Mouse (Mus musculus) T-helper 1 cell (primary cell): ENCODE data around the gene Cbs.

ENCODE experiments used
- in situ Hi-C: fragments of 300-600 bp; cut with MboI, MseI; formaldehyde crosslinking; loops from one replicate; pipeline ENCODE4 v1.15.1; 2025; ENCODE audit warnings: high pct_unique_total_duplicates

Cbs gene

DNA sequence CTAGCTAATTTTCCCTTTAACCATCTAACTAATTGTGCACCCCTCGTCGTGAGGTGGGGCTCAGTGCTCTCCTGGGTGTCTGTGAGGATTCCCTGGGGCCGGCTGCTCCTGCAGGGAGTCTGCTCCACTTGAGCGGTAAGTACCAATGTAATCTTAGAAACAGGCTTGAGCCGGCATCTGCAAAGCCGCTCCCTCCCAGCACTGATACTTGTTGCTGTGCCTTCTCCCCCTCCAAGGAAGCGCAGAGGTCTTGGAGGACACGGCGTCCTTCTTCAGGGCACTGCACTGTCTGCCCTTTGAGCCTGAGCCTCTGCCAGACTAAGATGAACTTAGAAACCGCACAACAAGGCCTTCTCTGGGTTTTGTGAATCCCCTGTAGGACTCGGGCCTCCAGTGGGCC is 46.2 kb downstream of the Cbs start:
- in situ Hi-C loops: no loop called here

DNA sequence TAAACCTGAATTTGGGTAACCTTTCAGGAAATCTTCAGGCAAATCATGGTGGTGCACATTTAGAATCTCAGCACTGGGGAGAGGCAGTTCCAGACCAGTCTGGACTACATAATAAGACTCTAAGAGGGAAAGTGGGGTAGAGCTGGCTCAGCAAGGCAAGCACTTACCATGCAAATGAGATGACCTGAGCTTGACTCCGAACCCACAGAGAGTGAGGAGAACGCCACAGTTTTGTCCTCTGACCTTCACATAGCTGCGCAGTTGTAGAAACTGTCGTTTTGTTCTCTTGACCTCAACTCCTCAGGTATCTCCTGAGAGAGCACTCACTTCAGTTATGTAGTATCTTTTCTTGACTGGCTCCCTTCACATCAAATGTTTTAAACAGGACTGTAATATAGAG is 48.3 kb downstream of the Cbs start:
- in situ Hi-C loops: no loop called here

DNA sequence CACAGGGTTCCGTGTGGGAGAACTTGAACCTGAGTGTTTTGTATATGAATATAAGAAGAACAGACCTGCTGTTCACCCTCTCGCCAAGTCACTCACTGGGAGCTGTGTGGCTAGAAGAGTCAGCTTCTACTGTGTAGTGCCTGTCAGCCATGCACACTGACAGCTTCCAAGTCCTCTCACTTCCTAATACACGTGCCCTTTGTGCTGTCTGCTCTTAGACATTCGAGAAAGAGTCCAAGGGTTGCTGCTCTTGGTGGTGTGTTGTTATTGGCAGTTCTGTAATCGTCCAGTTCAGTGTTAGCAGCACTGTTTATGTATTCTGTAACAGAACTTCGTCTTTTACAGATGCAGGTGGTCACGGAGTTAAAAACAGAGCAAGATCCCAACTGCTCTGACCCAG is 48.9 kb downstream of the Cbs start:
- in situ Hi-C loops: no loop called here

DNA sequence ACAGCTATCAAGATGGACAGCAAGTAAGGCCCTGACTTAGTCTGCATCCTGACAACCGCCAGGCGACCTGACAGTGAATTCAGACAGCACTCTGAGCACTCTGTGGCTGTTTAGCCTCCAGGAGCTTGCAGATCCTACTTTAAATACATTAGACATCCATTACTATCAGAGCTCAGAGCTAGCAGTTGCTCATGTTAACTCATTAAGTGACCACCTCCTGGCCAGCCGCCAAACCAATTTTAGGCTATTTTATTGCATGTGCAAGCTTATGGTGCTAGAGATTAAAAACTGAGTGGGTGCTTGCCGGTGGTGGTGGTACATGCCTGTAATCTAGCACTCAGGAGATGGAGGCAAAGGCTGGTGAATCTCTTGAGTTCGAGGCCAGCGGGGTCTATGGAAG is 53.3 kb downstream of the Cbs start:
- in situ Hi-C loops: loop anchor here (5.0 kb wide), 1 partner anchor 46 kb away; no protein-coding TSS in a partner anchor

DNA sequence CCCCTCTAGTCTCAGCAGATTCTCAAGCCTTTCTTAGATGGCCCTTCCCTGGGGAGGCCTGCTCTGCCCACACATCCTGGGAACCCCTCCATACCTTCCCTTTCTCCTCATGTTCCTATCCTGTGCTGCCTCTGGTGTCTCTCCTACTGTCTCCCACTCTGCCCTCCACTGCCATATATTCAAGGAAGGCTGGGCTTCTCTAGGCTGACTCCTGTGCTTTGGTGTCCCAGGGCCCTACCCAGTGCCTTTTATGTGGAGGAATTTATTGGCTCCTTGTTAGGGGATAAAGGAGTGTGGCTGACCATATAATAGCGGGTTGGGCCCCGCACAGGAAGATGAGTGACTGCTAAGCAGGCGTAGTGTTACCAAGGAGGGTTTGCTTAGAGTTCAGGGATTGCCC is 53.9 kb downstream of the Cbs start:
- in situ Hi-C loops: loop anchor here (5.0 kb wide), 1 partner anchor 46 kb away; no protein-coding TSS in a partner anchor

DNA sequence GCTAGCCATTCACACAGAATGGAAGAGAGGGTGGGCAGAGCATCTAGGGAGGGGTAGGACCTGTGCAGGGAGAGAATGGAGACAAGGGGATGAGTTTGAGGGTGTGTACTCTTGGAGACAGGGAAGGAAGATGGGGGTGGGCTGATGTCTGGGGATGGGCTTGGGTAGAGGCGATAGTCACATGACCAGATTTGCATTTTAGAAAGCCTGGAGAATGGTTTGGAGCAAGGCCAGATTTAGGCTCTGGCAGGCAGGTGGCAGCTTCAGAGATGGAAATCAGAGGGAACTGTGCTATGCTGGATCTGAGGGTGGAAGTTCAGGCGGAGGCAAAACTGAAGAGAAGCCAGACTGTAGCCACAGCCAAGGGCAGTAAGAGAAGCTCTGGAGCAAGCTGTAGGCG is 56.7 kb downstream of the Cbs start:
- in situ Hi-C loops: loop anchor here (5.0 kb wide), 1 partner anchor 43 kb away; no protein-coding TSS in a partner anchor

DNA sequence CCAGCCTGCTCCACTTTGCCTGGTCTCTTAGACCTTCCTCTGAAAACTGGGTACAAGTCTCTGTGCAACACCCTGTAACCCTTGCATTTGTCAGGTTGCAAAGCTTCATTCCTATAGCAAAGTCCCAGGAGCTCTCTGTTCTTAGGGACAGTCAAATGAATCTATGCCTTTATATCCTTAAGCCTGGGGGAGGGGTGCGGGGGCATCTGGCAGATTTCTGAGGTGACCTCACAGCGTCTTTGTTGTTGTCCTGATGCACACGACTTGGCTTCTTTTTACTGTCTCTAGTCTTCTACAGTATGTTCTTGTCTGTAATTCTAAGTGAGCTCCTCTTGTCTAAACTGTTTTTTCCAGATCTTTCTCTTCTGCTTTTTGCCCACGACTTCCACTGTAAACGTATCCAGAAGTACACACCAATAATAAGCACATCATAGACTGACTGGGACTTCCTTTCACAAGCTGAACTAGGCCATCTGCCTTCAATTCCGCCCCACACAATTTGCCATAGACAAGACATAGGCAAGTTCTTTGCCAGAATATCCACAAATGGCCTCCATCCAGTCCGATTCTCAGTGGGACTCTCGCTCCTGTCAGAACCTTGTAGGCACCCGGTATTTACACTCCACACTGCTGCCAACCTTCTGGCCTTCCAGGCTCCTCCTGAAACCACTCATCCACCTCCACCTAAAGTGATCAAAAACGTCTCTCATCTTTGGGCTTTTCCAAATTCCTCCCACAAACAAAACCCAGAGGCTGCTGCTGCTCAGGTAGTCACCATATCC is 60.5 kb downstream of the Cbs start:
- in situ Hi-C loops: no loop called here

DNA sequence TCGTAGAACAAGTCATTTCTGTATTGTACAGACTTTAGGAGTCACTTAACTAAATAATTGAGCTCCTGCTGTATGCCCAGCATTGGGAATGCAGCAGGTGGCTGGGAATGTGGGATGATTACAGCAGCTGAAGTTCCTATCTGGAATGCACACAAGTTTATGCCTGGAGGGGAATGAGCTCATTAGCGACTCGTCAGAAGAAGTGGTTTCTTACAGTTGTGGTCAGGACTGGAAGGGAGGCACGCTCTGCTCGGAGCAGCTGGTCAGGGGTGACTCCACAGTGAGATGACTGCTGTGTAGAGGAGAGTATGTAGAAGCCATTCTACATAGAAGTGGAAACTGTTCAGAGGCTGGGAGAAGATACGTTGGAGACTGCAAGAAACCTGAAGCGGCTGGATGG is 62.4 kb downstream of the Cbs start:
- in situ Hi-C loops: no loop called here

DNA sequence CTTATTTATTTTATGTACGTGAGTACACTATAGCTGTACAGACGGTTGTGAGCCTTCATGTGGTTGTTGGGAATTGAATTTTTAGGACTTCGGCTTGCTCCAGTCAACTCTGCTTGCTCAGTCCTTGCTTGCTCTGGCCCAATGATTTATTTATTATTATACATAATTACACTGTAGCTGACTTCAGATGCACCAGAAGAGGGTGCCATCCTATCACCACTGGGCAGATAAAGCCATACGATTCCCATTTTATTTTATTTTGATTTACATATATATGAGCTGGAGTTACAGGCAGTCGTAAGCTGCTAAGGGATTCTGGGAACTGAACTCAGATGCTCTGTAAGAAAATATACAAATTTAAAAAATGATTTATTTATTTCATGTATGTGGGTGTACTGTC is 65.3 kb downstream of the Cbs start:
- in situ Hi-C loops: no loop called here

DNA sequence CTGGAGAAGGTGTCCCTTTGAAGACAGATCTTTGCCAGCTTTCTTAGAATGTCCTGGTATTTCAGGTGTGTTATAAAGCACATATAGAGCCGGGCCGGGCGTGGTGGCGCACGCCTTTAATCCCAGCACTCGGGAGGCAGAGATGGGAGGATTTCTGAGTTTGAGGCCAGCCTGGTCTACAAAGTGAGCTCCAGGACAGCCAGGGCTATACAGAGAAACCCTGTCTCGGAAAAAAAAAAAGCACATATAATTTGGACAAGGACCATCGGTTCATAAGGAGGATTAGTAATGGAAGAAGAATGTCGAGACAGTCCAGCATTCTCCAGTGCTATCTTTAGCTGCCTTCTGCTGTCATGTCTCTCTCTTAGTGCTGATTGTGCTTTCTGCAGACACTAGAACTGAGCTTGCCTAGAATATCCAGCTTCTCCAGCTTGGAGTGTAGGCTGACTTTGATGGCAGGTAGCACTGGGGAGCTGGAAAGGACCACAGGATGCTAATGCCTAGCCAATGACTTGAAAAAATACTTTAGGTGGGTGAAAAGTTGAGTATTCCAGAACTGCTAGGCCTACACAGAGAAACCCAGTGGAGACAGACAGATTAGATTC is 66.6 kb downstream of the Cbs start:
- in situ Hi-C loops: no loop called here

DNA sequence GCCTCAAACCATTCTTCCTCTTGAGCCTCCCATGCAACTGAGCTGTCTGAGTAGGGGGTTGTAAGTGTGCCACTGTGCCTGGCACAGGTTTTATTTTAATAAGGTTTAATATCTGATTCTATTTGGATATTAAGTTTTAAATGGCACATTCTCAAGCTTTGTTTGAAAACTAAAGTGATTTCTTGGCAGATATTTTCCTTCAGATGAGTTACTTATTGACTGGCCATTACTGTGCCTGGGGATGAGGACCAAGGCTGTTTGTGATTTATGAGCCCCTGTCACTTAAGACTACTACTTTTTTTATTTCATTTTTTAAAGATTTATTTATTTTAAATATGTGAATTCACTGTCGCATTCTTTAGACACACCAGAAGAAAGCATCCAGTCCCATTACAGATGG is 67.3 kb downstream of the Cbs start:
- in situ Hi-C loops: no loop called here

DNA sequence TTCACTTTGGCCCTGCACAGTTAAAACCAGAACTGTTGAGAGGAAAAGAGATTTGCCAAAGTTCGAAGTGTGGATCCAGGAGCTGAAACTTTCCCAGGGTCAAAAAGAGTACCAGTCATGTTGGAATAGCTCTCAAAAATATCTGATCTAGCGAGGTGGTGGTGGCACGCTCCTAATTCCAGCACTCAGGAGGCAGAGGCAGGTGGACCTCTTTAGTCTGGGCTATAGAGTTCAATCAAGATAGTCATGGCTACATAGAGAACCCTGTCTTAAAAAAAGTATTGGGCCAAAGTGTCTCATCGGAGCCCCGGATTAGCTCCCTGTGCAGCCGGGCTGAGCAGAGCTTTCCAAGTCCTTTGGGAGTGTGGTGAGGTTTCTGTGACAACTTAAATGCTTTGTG is 70.8 kb downstream of the Cbs start:
- in situ Hi-C loops: no loop called here

DNA sequence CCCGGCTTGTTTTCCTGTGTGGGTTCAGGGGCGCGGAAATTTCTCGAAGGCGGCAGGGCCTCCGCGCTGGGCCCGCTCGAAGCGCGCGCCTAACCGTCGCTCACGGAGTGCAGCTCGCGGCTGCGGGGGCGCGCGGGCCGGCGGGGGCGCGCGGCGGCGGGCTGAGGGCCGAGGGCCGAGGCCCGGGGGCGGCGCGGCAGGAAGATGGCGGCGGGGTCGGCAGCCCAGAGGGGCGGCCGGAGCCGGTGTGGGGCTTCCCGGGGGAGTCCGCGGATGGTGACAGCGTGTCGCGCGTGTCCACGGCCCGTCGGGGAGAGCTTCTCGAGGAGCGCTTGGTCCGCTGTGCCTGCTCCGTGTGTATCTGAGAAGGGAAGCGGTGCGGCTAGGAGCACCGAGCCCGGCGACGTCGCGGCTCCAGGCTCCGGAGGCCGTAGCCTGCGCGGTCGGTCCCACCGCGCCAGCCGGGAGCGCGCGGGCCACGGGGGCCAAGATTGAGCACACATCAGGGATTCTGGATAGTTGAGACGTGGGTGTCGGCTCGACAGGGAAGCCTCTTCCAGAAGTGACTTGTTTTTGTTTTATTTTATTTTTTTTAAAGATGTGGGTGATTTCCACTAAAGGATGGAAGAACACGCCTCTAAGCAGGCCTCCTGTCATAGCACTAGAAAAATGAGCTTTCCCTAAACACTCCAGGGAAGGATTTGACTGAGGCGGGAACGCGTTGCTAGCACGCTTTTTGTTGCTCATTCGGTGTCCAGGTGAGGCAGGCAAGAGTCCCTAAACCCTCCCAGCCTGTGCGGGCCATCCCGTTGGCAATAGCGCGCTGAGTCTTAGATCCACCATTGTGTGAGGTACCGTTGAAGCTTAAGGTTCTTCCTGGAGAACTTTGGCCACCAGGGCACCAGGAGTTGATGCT is 71.6 kb downstream of the Cbs start:
- in situ Hi-C loops: no loop called here

DNA sequence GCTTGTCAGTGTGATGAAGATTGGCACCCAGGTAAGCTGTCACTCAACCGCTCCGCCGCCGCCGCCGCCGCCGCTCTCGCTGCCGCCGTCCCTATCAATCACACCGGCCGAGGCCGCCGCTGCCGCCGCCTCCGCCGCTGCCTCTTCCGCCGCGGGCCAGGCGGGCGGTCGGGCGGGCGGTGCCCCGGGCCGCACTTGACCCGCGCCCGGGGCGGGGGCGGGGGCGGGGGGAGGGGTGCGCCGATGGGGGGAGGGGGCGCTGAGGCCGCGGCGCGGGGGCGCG is 72.2 kb downstream of the Cbs start:
- in situ Hi-C loops: loop anchor here (5.0 kb wide), 1 partner anchor 52 kb away; no protein-coding TSS in a partner anchor

DNA sequence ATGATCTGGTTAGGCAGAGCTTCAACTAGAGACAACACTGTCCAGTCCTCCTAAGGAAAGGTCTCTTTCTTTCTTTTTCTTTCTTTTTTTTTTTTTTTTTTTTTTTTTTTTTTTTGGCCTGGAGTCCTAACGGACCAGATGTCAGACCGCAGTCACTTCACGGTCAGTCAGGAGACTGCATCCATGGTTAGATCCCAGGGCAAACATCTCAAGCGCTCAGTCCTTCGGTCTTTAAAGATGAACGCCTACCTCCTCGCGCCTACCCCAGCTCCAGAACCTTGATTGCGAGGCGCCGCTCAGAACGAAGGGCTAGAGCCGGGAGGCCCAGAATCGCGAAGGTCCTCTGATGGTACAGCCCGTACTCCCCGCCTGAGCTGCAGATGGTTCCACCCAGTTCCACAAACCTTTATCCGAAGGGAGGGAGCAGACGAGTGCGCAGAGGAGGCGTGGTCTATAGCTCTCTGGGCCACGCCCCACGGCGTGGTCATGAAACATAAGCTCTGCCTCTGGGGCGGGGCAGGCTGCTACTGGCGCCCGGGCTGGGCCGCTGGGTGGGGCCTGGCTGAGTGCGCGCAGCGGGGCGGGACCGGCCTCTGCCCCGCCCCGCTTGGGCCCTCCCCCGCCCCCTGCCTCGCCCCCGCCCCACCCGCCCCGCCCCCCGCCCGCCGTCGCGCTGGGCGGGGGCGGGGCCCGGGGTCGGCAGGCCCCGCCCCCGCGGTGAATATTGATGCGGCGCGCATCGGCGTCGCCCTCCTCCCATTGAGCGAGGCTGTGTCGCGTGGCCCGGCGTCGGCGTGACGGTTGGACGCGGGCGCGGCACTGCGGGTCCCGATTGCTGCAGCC is 72.8 kb downstream of the Cbs start, which contains the start of gene Pknox1:
TSS of gene Pknox1 (plus strand) at position 720 of the 843 bp plus-strand sequence.
- in situ Hi-C loops: loop anchor here (5.0 kb wide), 1 partner anchor 52 kb away; no protein-coding TSS in a partner anchor

DNA sequence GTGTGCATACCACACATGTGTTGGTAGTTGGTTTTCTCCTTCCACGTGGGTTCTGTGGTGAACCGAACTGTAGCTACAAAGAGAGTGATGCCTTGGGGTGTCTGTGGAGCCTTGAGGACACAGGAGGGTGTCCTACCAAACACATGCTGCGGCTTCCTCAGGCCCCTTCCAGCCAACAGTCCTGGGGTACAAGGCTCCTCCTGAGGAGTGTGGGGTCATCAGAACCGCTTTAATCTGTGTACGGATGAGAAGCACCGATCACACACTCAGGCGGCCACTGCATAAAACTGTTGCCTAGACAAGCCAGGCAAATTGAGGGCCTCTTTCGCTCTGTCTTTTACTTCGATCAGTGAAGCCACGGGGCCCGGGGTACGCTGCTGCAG is 73.4 kb downstream of the Cbs start:
- in situ Hi-C loops: loop anchor here (5.0 kb wide), 1 partner anchor 51 kb away; no protein-coding TSS in a partner anchor

DNA sequence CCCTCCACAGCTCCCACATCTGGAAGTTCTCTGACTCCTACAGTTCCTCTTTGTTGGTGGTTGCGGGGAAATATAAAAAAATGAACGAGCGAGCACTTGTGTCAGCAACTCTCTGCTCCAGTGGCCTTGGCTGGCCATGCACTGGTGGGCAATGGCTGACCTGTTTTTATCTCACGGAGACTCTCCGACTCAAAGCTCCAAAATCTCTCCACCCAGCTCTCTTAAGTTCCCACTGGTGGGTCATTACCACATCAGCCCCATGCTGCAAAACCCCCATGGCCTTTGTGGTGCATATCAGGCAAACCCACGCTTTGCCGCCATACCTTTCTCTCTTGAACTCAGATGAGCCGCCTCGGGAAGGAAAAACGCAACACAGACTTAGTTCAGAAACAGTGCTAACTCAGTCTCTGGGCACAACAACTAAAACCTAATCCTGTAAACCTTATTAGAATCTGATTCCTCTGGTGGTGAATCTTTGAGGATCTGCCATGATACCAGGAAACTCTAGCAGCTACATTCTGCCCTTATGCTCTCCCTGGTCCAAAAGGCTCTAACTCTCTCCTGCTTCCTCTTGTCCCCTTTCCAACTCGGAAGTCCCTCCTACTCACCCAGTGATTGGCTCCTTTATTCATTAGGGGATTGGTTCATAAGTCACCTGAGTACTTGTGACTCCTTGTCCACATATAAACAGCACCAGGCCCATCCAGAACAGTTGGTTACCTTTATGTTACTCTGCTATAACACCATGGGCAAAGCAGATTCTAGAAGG is 77.8 kb downstream of the Cbs start:
- in situ Hi-C loops: no loop called here
